Mouse (Mus musculus) stomach, postnatal 0 days (tissue): ENCODE results near the gene Rpl27a. TPM values are rescaled to one million over a fixed set of nuclear protein-coding genes. Genes with fewer than 3 reads are reported as not detected.

Experiments used
- ATAC-seq: fragments of 200-750 bp; cut with Nextera tagmentation; 2 replicates; pipeline ENCODE4 v1.8.0; 2017; ENCODE audit not compliant: low FRiP score, low TSS enrichment
- DNase-seq: peaks from one replicate; pipeline ENCODE4 v3.0.0-alpha.2; 2016; ENCODE audit warnings: low spot score
- H3K27ac ChIP-seq: fragments of 300-500 bp; sonication (generic); replicated peaks from 2 replicates; pipeline ENCODE4 v1.5.1; 2014; ENCODE audit warnings: mild to moderate bottlenecking, control low read depth
- H3K27me3 ChIP-seq: fragments of 300-500 bp; sonication (generic); 2 replicates; pipeline ENCODE4 v1.6.1; 2014; ENCODE audit warnings: low read length; ENCODE audit not compliant: control insufficient read depth, insufficient read depth
- H3K36me3 ChIP-seq: fragments of 300-500 bp; sonication (generic); 2 replicates; pipeline ENCODE4 v1.6.1; 2014; ENCODE audit warnings: low read length, mixed read lengths; ENCODE audit not compliant: control insufficient read depth, insufficient read depth
- H3K4me1 ChIP-seq: fragments of 300-500 bp; sonication (generic); replicated peaks from 2 replicates; pipeline ENCODE4 v1.6.1; 2014; ENCODE audit warnings: antibody characterized with exemption; ENCODE audit not compliant: control insufficient read depth, insufficient read depth
- H3K4me2 ChIP-seq: fragments of 300-500 bp; sonication (generic); replicated peaks from 2 replicates; pipeline ENCODE4 v1.6.1; 2014; ENCODE audit warnings: low read depth, mild to moderate bottlenecking, control low read depth, moderate library complexity
- H3K4me3 ChIP-seq: fragments of 300-500 bp; sonication (generic); 2 replicates; pipeline ENCODE4 v1.5.1; 2014; ENCODE audit warnings: low read depth, low read length, control low read depth
- H3K9ac ChIP-seq: fragments of 300-500 bp; sonication (generic); 2 replicates; pipeline ENCODE4 v1.6.1; 2014; ENCODE audit warnings: mild to moderate bottlenecking, low read length, control low read depth, mixed read lengths
- H3K9me3 ChIP-seq: fragments of 300-500 bp; sonication (generic); 2 replicates; pipeline ENCODE4 v1.6.1; 2016; ENCODE audit warnings: low read length; ENCODE audit not compliant: control insufficient read depth
- CTCF ChIP-seq: IDR thresholded peaks from 2 replicates; pipeline ENCODE4 v1.5.1; 2016; ENCODE audit warnings: antibody characterized with exemption, low read depth, mild to moderate bottlenecking, moderate library complexity
- EP300 ChIP-seq: optimal IDR thresholded peaks from 2 replicates; pipeline ENCODE3; 2016; ENCODE audit warnings: antibody characterized with exemption
- WGBS: fragments of 180-500 bp; shearing (Covaris S2); extraction: QIAGEN DNeasy Blood & Tissue Kit; methylation state at CpG from one replicate; pipeline ENCODE4 v1.1.7; 2014; 5-methylcytosine and 5-hydroxymethylcytosine counted together
- polyA plus RNA-seq: library from polyadenylated mRNA; unstranded; fragments of >200 nt; fragmentation: Nextera tagmentation; extraction: Ambion mirVana; gene quantifications from 2 replicates; pipeline ENCODE4 v1.2.1, GENCODE M21; 2015

Gene Rpl27a
- polyA plus RNA-seq, 1 experiment from 2014 or later, result 123 TPM

GRCm38 (mm10) chr7:109523741-109524441, 4.9 kb downstream of the Rpl27a start:
- no peaks in the 10 kb centered on the region for H3K4me1 ChIP-seq
- H3K4me2 ChIP-seq, result no peak overlapping the region
- peak overlapping the region; percentile 20; the same call in 1 of the 2 replicates for H3K27ac ChIP-seq
- 71% methylated on average over 6 of the region's 6 CpGs for WGBS
- peaks cover 15% of the 10 kb centered on the region for H3K36me3 ChIP-seq
- H3K9ac ChIP-seq, result no peak overlapping the region
- H3K4me3 ChIP-seq, result no peak overlapping the region
- ATAC-seq (no peak), DNase-seq (no peak)
- H3K27me3 ChIP-seq, result no peaks in the 10 kb centered on the region
- H3K9me3 ChIP-seq, result no peaks in the 10 kb centered on the region
- TF ChIP-seq EP300, result no peak
- TF ChIP-seq CTCF, result no peak

GRCm38 (mm10) chr7:109524442-109524744, 5.4 kb downstream of the Rpl27a start:
- Histone ChIP-seq H3K4me1 (no peaks in the 10 kb centered on the region), H3K9ac (no peak overlapping the region), H3K36me3 (peaks cover 15% of the 10 kb centered on the region), H3K4me3 (no peak overlapping the region), H3K9me3 (no peaks in the 10 kb centered on the region), H3K4me2 (no peak overlapping the region), H3K27me3 (no peaks in the 10 kb centered on the region), H3K27ac (peak overlapping the region; percentile 20; the same call in 1 of the 2 replicates)
- no peak for TF ChIP-seq EP300
- TF ChIP-seq CTCF, result no peak
- ATAC-seq (no peak), DNase-seq (no peak)

- TF ChIP-seq CTCF (no peak), EP300 (no peak)
- ATAC-seq, result no peak
- H3K27ac ChIP-seq, result no peak overlapping the region
- no peaks in the 10 kb centered on the region for H3K4me1 ChIP-seq
- H3K36me3 ChIP-seq, result peaks cover 15% of the 10 kb centered on the region
- no peaks in the 10 kb centered on the region for H3K27me3 ChIP-seq
- H3K9ac ChIP-seq, result no peak overlapping the region
- no peak for DNase-seq
- 70% methylated on average over 3 of the region's 3 CpGs for WGBS
- no peak overlapping the region for H3K4me3 ChIP-seq
- no peak overlapping the region for H3K4me2 ChIP-seq
- no peaks in the 10 kb centered on the region for H3K9me3 ChIP-seq
Observed at GRCm38 (mm10) chr7:109524763-109525162, 5.8 kb downstream of the Rpl27a start.

- peaks cover 21% of the 10 kb centered on the region for H3K36me3 ChIP-seq
Observed at GRCm38 (mm10) chr7:109525740-109526663, 7.1 kb downstream of the Rpl27a start.

DNA sequence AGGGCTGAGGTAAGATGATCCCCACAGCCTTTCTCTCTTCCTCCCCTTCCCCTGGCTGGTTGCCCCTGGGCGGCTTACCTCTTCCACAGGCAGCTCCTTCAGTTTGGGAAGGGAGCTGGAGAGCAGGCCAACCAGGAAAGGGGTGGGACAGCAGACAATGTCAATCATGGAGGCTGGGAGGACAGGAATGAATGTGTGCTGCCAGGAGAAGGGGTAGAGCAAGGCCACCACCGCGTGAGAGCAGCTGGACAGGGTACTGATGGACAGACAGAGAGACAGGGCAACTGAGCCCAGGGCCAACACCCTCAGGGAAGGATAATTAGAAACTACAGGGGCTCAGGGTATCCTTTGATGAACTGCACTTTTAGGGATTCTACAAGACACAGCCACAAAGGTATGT, 8.6 kb downstream of the Rpl27a start:
- 37% methylated on average over 3 of the region's 3 CpGs for WGBS
- no peaks in the 10 kb centered on the region for H3K27me3 ChIP-seq
- no peak overlapping the region for H3K4me3 ChIP-seq
- H3K4me1 ChIP-seq, result no peaks in the 10 kb centered on the region
- H3K9ac ChIP-seq, result no peak overlapping the region
- peaks cover 23% of the 10 kb centered on the region for H3K36me3 ChIP-seq
- DNase-seq (no peak), ATAC-seq (no peak)
- no peak overlapping the region for H3K4me2 ChIP-seq
- H3K9me3 ChIP-seq, result no peaks in the 10 kb centered on the region
- TF ChIP-seq CTCF, result no peak
- no peak for TF ChIP-seq EP300
- no peak overlapping the region; the same call in 1 of the 2 replicates for H3K27ac ChIP-seq

More at GRCm38 (mm10) chr7:109525740-109526663, 7.1 kb downstream of the Rpl27a start:
- H3K4me2 ChIP-seq, result no peak overlapping the region
- ATAC-seq (no peak), DNase-seq (no peak)
- no peak overlapping the region for H3K9ac ChIP-seq
- WGBS, result 65% methylated on average over 16 of the region's 16 CpGs
- H3K27me3 ChIP-seq, result no peaks in the 10 kb centered on the region
- no peaks in the 10 kb centered on the region for H3K4me1 ChIP-seq
- no peak overlapping the region for H3K4me3 ChIP-seq
- no peak overlapping the region; the same call in 1 of the 2 replicates for H3K27ac ChIP-seq
- TF ChIP-seq CTCF (no peak), EP300 (no peak)
- H3K9me3 ChIP-seq, result no peaks in the 10 kb centered on the region
